Mouse (Mus musculus) midbrain, embryonic 16.5 days (tissue): ENCODE data around the gene Srgap1. TPM values are rescaled to one million over a fixed set of nuclear protein-coding genes. Genes with fewer than 3 reads are reported as not detected.

ENCODE experiments used
- polyA plus RNA-seq: library from polyadenylated mRNA; unstranded; fragments of >200 nt; fragmentation: Nextera tagmentation; extraction: Ambion mirVana; gene quantifications from 2 replicates; pipeline ENCODE4 v1.2.1, GENCODE M21; 2015

The Srgap1 gene
- polyA plus RNA-seq, 1 experiment from 2014 or later = 34.4 TPM

Other genes with a start within 250 kb of the Srgap1 start
- 36.4 and 38.1 TPM in 2 replicates for gene Rxylt1, start 50.1 kb upstream of the Srgap1 start, polyA plus RNA-seq